Mouse (Mus musculus) CH12.LX (cell line): Measurements from ENCODE around the gene Asap2. TPM values are rescaled to one million over a fixed set of nuclear protein-coding genes. Genes with fewer than 3 reads are reported as not detected.

Experiments used
- DNase-seq: peaks from one replicate; pipeline ENCODE4 v3.0.0-alpha.2; 2013; ENCODE audit errors: extremely low read depth
- H3K27ac ChIP-seq: 2 replicates; pipeline ENCODE4 v1.5.1; 2012; ENCODE audit warnings: low read depth, mild to moderate bottlenecking, control low read depth, moderate library complexity; ENCODE audit not compliant: insufficient read depth
- H3K27me3 ChIP-seq: replicated peaks from 2 replicates; pipeline ENCODE3; 2012; ENCODE audit warnings: inconsistent platforms
- H3K36me3 ChIP-seq, 2 experiments: replicated peaks in 1 of 2; 2 replicates each; pipeline versions ENCODE3 to v1.6.1; 2012; ENCODE audit warnings: inconsistent platforms in 1 of 2, low read length in 1 of 2, mild to moderate bottlenecking in 1 of 2, mixed read lengths in 1 of 2, moderate library complexity in 1 of 2; ENCODE audit not compliant: control insufficient read depth in 1 of 2, insufficient read depth in 1 of 2
- H3K4me1 ChIP-seq, 2 experiments: 2 replicates each; pipeline ENCODE4 v1.6.1; 2012; ENCODE audit warnings: inconsistent platforms in 1 of 2, moderate library complexity in 1 of 2; ENCODE audit not compliant: insufficient read depth in 2 of 2, control insufficient read depth in 1 of 2
- H3K4me2 ChIP-seq: 2 replicates; pipeline ENCODE4 v1.6.1; 2012; ENCODE audit warnings: low read depth, mild to moderate bottlenecking, control low read depth; ENCODE audit not compliant: poor library complexity, insufficient read depth, severe bottlenecking
- H3K4me3 ChIP-seq, 3 experiments: fragments of 150-350 bp in 1 of 3; sonication (generic) in 1 of 3; replicated peaks in 1 of 3; 2 replicates each; pipeline versions ENCODE3 to v1.5.1; 2011 to 2012; ENCODE audit warnings: low read depth in 2 of 3, low read length in 2 of 3, mild to moderate bottlenecking in 2 of 3, moderate library complexity in 2 of 3, control low read depth in 1 of 3, improper control_type of control experiment in 1 of 3, inconsistent platforms in 1 of 3, mixed read lengths in 1 of 3; ENCODE audit not compliant: poor library complexity in 1 of 3
- H3K79me2 ChIP-seq: replicated peaks from 2 replicates; pipeline ENCODE4 v1.6.1; 2012; ENCODE audit warnings: mild to moderate bottlenecking, moderate library complexity; ENCODE audit not compliant: control insufficient read depth, poor library complexity, insufficient read depth, severe bottlenecking; ENCODE audit errors: extremely low read depth
- H3K9ac ChIP-seq: 2 replicates; pipeline ENCODE4 v1.6.1; 2012; ENCODE audit warnings: low read depth, mild to moderate bottlenecking, control low read depth, moderate library complexity; ENCODE audit not compliant: insufficient read depth
- H3K9me3 ChIP-seq: replicated peaks from 2 replicates; pipeline ENCODE3; 2012; ENCODE audit warnings: low read length, inconsistent platforms, mixed read lengths
- CHD1 ChIP-seq: IDR thresholded peaks from 2 replicates; pipeline ENCODE4 v1.6.1; 2012; ENCODE audit warnings: low read depth, low read length, improper control_type of control experiment, inconsistent platforms
- CTCF ChIP-seq, 2 experiments: IDR thresholded peaks in 1 of 2; conservative IDR thresholded peaks in 1 of 2; 2 replicates each; pipeline ENCODE4 v1.5.1; 2011 to 2012; ENCODE audit warnings: low read depth in 2 of 2, low read length in 2 of 2, improper control_type of control experiment in 1 of 2, inconsistent platforms in 1 of 2, mild to moderate bottlenecking in 1 of 2, moderate library complexity in 1 of 2
- EP300 ChIP-seq: IDR thresholded peaks from 2 replicates; pipeline ENCODE4 v1.6.1; 2011; ENCODE audit warnings: low read length, improper control_type of control experiment
- IRF4 ChIP-seq: IDR thresholded peaks from 2 replicates; pipeline ENCODE4 v1.6.1; 2014; ENCODE audit warnings: low read depth, mild to moderate bottlenecking, inconsistent platforms, low read length, improper control_type of control experiment
- JUND ChIP-seq: conservative IDR thresholded peaks from 2 replicates; pipeline ENCODE4 v1.6.1; 2011; ENCODE audit warnings: low read depth, low read length, improper control_type of control experiment
- KAT2A ChIP-seq: IDR thresholded peaks from 2 replicates; pipeline ENCODE4 v1.6.1; 2012; ENCODE audit warnings: low read length, improper control_type of control experiment, inconsistent platforms; ENCODE audit not compliant: insufficient replicate concordance
- MAX ChIP-seq: IDR thresholded peaks from 2 replicates; pipeline ENCODE4 v1.6.1; 2011; ENCODE audit warnings: low read length, improper control_type of control experiment
- MAZ ChIP-seq: IDR thresholded peaks from 2 replicates; pipeline ENCODE4 v1.6.1; 2012; ENCODE audit warnings: low read depth, mild to moderate bottlenecking, inconsistent platforms, low read length, improper control_type of control experiment, moderate library complexity
- MXI1 ChIP-seq: IDR thresholded peaks from 2 replicates; pipeline ENCODE4 v1.6.1; 2011; ENCODE audit warnings: mild to moderate bottlenecking, low read depth, low read length, improper control_type of control experiment
- NELFE ChIP-seq: IDR thresholded peaks from 2 replicates; pipeline ENCODE4 v1.6.1; 2011; ENCODE audit warnings: low read depth, low read length, improper control_type of control experiment
- NRF1 ChIP-seq: IDR thresholded peaks from 2 replicates; pipeline ENCODE4 v1.6.1; 2014; ENCODE audit warnings: low read depth, mild to moderate bottlenecking, inconsistent platforms, low read length, improper control_type of control experiment, moderate library complexity
- PAX5 ChIP-seq: IDR thresholded peaks from 2 replicates; pipeline ENCODE4 v1.6.1; 2012; ENCODE audit warnings: low read length, inconsistent platforms, mixed read lengths
- POLR2A ChIP-seq: IDR thresholded peaks from 2 replicates; pipeline ENCODE4 v1.6.1; 2011; ENCODE audit warnings: low read depth, mild to moderate bottlenecking, improper control_type of control experiment, low read length
- RCOR1 ChIP-seq: conservative IDR thresholded peaks from 2 replicates; pipeline ENCODE4 v1.6.1; 2012; ENCODE audit warnings: low read depth, mild to moderate bottlenecking, inconsistent platforms, low read length, improper control_type of control experiment
- SIN3A ChIP-seq: IDR thresholded peaks from 2 replicates; pipeline ENCODE4 v1.6.1; 2012; ENCODE audit warnings: low read length, improper control_type of control experiment, inconsistent platforms
- TCF12 ChIP-seq: IDR thresholded peaks from 2 replicates; pipeline ENCODE4 v1.6.1; 2014; ENCODE audit warnings: low read depth, mild to moderate bottlenecking, inconsistent platforms, low read length, improper control_type of control experiment
- UBTF ChIP-seq: IDR thresholded peaks from 2 replicates; pipeline ENCODE4 v1.6.1; 2012; ENCODE audit warnings: low read depth, mild to moderate bottlenecking, inconsistent platforms, low read length, improper control_type of control experiment, moderate library complexity
- USF1 ChIP-seq: IDR thresholded peaks from 2 replicates; pipeline ENCODE4 v1.6.1; 2014; ENCODE audit warnings: low read depth, mild to moderate bottlenecking, inconsistent platforms, low read length, improper control_type of control experiment
- USF2 ChIP-seq: conservative IDR thresholded peaks from 2 replicates; pipeline ENCODE4 v1.6.1; 2011; ENCODE audit warnings: low read depth, low read length, improper control_type of control experiment
- ZKSCAN1 ChIP-seq: IDR thresholded peaks from 2 replicates; pipeline ENCODE4 v1.6.1; 2012; ENCODE audit warnings: low read depth, inconsistent platforms, low read length, improper control_type of control experiment, borderline replicate concordance
- ZNF384 ChIP-seq: IDR thresholded peaks from 2 replicates; pipeline ENCODE4 v1.6.1; 2012; ENCODE audit warnings: low read depth, low read length, improper control_type of control experiment, inconsistent platforms
- dilution Hi-C: fragments of 300-500 bp; cut with MboI; formaldehyde crosslinking; loops from 2 replicates; pipeline ENCODE4 v1.14.3; 2020; ENCODE audit warnings: low sequenced_read_pairs; ENCODE audit not compliant: extremely low pct_unique_long_range_greater_than_20kb, extremely low pct_ligation_motif_present
- in situ Hi-C: fragments of 300-500 bp; cut with MboI; formaldehyde crosslinking; loops from 3 replicates; pipeline ENCODE4 v1.14.3; 2019; ENCODE audit warnings: low sequenced_read_pairs, low pct_ligation_motif_present, low pct_unique_long_range_greater_than_20kb, mixed read lengths
- polyA plus RNA-seq: library from polyadenylated mRNA; unstranded; fragments of >175 nt; gene quantifications from 2 replicates; pipeline ENCODE4 v1.2.1, GENCODE M21; 2012; ENCODE audit warnings: low read depth; ENCODE audit not compliant: insufficient read length
- total RNA-seq, 2 experiments: library from RNA; depleted of rRNA; stranded (reverse); fragments of 300-350 nt in 1 of 2; fragments of >200 nt in 1 of 2; gene quantifications; 2 replicates each; pipeline ENCODE4 v1.2.3; 2012 to 2014

Asap2 gene
- total and polyA plus RNA-seq, 3 experiments, result 0.17 to 0.64 (median 0.17) TPM

- dilution Hi-C loops, result no loop called here
- Histone ChIP-seq H3K36me3 (peaks cover 20 to 74% of the 10 kb centered on the region in 2 experiments), H3K4me2 (no peak overlapping the region), H3K27ac (no peak overlapping the region), H3K79me2 (no peaks in the 10 kb centered on the region), H3K9me3 (no peaks in the 10 kb centered on the region), H3K27me3 (no peaks in the 10 kb centered on the region), H3K4me1 (peaks cover 6 to 11% of the 10 kb centered on the region in 2 experiments; a peak in 3 of 4 replicates), H3K4me3 (no peak overlapping the region)
- DNase-seq, result no peak
- in situ Hi-C loops, result loop anchor here (25.0 kb wide), 1 partner anchor 179 kb away; no protein-coding TSS in a partner anchor
- TF ChIP-seq ZKSCAN1 (no peak), NRF1 (no peak), CHD1 (no peak), IRF4 (no peak), KAT2A (no peak), EP300 (no peak)
- TF ChIP-seq, all 38 proteins: peak for 0
- no peak overlapping the region for H3K9ac ChIP-seq
Observed at GRCm38 (mm10) chr12:21266784-21267098, 276.5 kb downstream of the Asap2 start.

- TF ChIP-seq USF1, result no peak
- TF ChIP-seq, all 38 proteins: peak for 0
- Histone ChIP-seq H3K4me1 (peaks cover 6 to 11% of the 10 kb centered on the region in 2 experiments; a peak in 3 of 4 replicates), H3K9me3 (no peaks in the 10 kb centered on the region), H3K9ac (no peak overlapping the region), H3K4me2 (no peak overlapping the region), H3K36me3 (peaks cover 23 to 81% of the 10 kb centered on the region in 2 experiments), H3K4me3 (no peak overlapping the region), H3K79me2 (no peaks in the 10 kb centered on the region), H3K27ac (no peak overlapping the region), H3K27me3 (no peaks in the 10 kb centered on the region)
- dilution Hi-C loops, result no loop called here
- no peak for DNase-seq
- in situ Hi-C loops, result loop anchor here (25.0 kb wide), 1 partner anchor 181 kb away; no protein-coding TSS in a partner anchor
Observed at GRCm38 (mm10) chr12:21268083-21268616, 277.9 kb downstream of the Asap2 start.

- no peak for TF ChIP-seq IRF4
- no peak for TF ChIP-seq CHD1
- TF ChIP-seq POLR2A, result no peak
- TF ChIP-seq MAX, result no peak
- TF ChIP-seq SIN3A, result no peak
- TF ChIP-seq USF2, result no peak
- TF ChIP-seq ZKSCAN1, result no peak
- no peak for TF ChIP-seq JUND
- no peak for TF ChIP-seq MXI1
- no peak for TF ChIP-seq RCOR1
- no peak for TF ChIP-seq PAX5
- TF ChIP-seq ZNF384, result no peak
- TF ChIP-seq TCF12, result no peak
- no peak for TF ChIP-seq UBTF
- TF ChIP-seq NELFE, result no peak
- no peak for TF ChIP-seq CTCF (conservative IDR thresholded peaks at IDR 0.05 in 1 of 2, IDR thresholded peaks at IDR 0.05 in 1 of 2; ENCODE audit: low read depth in 2 of 2, low read length in 2 of 2)
- TF ChIP-seq MAZ, result no peak
- in situ Hi-C loops (loop anchor here (25.0 kb wide), 1 partner anchor 187 kb away; no protein-coding TSS in a partner anchor), dilution Hi-C loops (no loop called here)
- Histone ChIP-seq H3K4me1 (no peaks in the 10 kb centered on the region), H3K27me3 (no peaks in the 10 kb centered on the region), H3K27ac (no peak overlapping the region), H3K36me3 (peaks cover 26 to 82% of the 10 kb centered on the region in 2 experiments), H3K79me2 (no peaks in the 10 kb centered on the region), H3K9ac (no peak overlapping the region), H3K4me2 (no peak overlapping the region), H3K9me3 (no peaks in the 10 kb centered on the region), H3K4me3 (no peak overlapping the region)
- no peak for DNase-seq
Observed at GRCm38 (mm10) chr12:21274446-21274845, 284.2 kb downstream of the Asap2 start.
